Mouse (Mus musculus) bone marrow macrophage, adult 2 months (primary cell): ENCODE data around the gene Arhgef7.

Experiments used
- CTCF ChIP-seq: IDR thresholded peaks from 2 replicates; pipeline ENCODE4 v1.5.1; 2012; ENCODE audit warnings: low read depth, mild to moderate bottlenecking, low read length, moderate library complexity
- POLR2A ChIP-seq: IDR thresholded peaks from 2 replicates; pipeline ENCODE4 v1.6.1; 2012; ENCODE audit warnings: mild to moderate bottlenecking, low read depth, low read length, borderline replicate concordance

- TF ChIP-seq POLR2A = no peak
- TF ChIP-seq CTCF = peak; percentile 27; the same call in 1 of the 2 replicates
Measured at GRCm38 (mm10) chr8:11758482-11759281, 31.2 kb downstream of the Arhgef7 start.
